Mouse (Mus musculus): ENCODE measurements around the gene Acyp1.

- no peak for TF ChIP-seq GATA1 (IDR thresholded peaks at IDR 0.05; ENCODE audit: borderline replicate concordance, low read length)
- TF ChIP-seq FLI1 (IDR thresholded peaks at IDR 0.05; ENCODE audit: low read length) = no peak
These were observed 1.3 kb downstream of the Acyp1 start for GRCm38 (mm10) chr12:85286941-85287340.
